ENCODE assay signal across 10 mouse cellular contexts in genomic region chr12:82189715-82190581, GRCm38 (mm10). TPM values are rescaled to one million over a fixed set of nuclear protein-coding genes. Genes with fewer than 3 reads are reported as not detected.
A peak's percentile ranks its signal among the peaks of the same experiment; 100 is the strongest.
DNase-seq lines count a peak whose midpoint lies in the region; ATAC-seq and TF ChIP-seq lines count a peak whose summit lies in the region.
"Had no signal": no experiment of that assay in that cellular context is flagged by ENCODE, and none has a peak within 500 bp of the region (broad histone marks: within the 10 kb centered on the region; RNA-seq: fewer than 3 reads in every experiment).

No protein-coding gene starts in this region.

- no peaks in the 10 kb centered on the region for H3K9me3 ChIP-seq in kidney, postnatal 0 days (replicated peaks; ENCODE audit: low read length)
- H3K9me3 ChIP-seq in embryonic facial prominence, embryonic 10.5 days, result 0 out of 2 replicates have a peak, but pooled peaks cover 2% of the 10 kb centered on the region
- no peaks in the 10 kb centered on the region for H3K9me3 ChIP-seq in liver, embryonic 14.5 days (ENCODE audit: control insufficient read depth, low read length)
- H3K9me3 ChIP-seq in stomach, embryonic 14.5 days (ENCODE audit: control insufficient read depth, low read depth, low read length), result no peaks in the 10 kb centered on the region
- H3K9me3 ChIP-seq: midbrain, embryonic 15.5 days had no signal

- TF ChIP-seq CTCF in kidney, postnatal 0 days (IDR thresholded peaks at IDR 0.05; ENCODE audit: low read depth), result no peak
- no peak for TF ChIP-seq CTCF in liver, embryonic 14.5 days (IDR thresholded peaks at IDR 0.05; ENCODE audit: low read depth)

- no peaks in the 10 kb centered on the region for H3K36me3 ChIP-seq in kidney, postnatal 0 days (ENCODE audit: insufficient read depth, low read length)
- 0 out of 2 replicates have a peak, but pooled peaks cover 8% of the 10 kb centered on the region for H3K36me3 ChIP-seq in embryonic facial prominence, embryonic 10.5 days (replicated peaks)
- no peaks in the 10 kb centered on the region for H3K36me3 ChIP-seq in liver, embryonic 14.5 days (replicated peaks; ENCODE audit: control insufficient read depth, insufficient read depth, low read depth)
- H3K36me3 ChIP-seq in stomach, embryonic 14.5 days (ENCODE audit: control insufficient read depth, insufficient read depth, low read length), result no peaks in the 10 kb centered on the region
- H3K36me3 ChIP-seq: midbrain, embryonic 15.5 days had no signal

- H3K27me3 ChIP-seq in kidney, postnatal 0 days (ENCODE audit: insufficient read depth, low read length), result no peaks in the 10 kb centered on the region
- no peaks in the 10 kb centered on the region for H3K27me3 ChIP-seq in embryonic facial prominence, embryonic 10.5 days (replicated peaks; ENCODE audit: low read depth, poor library complexity, severe bottlenecking)
- H3K27me3 ChIP-seq in liver, embryonic 14.5 days (ENCODE audit: control insufficient read depth, insufficient read depth, low read length), result no peaks in the 10 kb centered on the region
- H3K27me3 ChIP-seq in stomach, embryonic 14.5 days (ENCODE audit: control insufficient read depth, insufficient read depth, low read length), result no peaks in the 10 kb centered on the region
- H3K27me3 ChIP-seq: midbrain, embryonic 15.5 days; Patski had no signal

- peaks cover 25% of the 10 kb centered on the region for H3K4me1 ChIP-seq in kidney, postnatal 0 days (replicated peaks; ENCODE audit: insufficient read depth, low read length)
- H3K4me1 ChIP-seq in embryonic facial prominence, embryonic 10.5 days, result peaks cover 79% of the 10 kb centered on the region
- H3K4me1 ChIP-seq in liver, embryonic 14.5 days (replicated peaks; ENCODE audit: control insufficient read depth in 2 of 2, insufficient read depth in 2 of 2, low read length in 1 of 2), result peaks cover 11 to 51% of the 10 kb centered on the region in 2 experiments
- H3K4me1 ChIP-seq in stomach, embryonic 14.5 days (ENCODE audit: control insufficient read depth, insufficient read depth, low read length), result peaks cover 50% of the 10 kb centered on the region

- H3K4me3 ChIP-seq in kidney, postnatal 0 days (replicated peaks; ENCODE audit: low read depth, low read length), result no peak overlapping the region
- peak overlapping the region; percentile 28; the same call in 1 of the 2 replicates for H3K4me3 ChIP-seq in embryonic facial prominence, embryonic 10.5 days
- H3K4me3 ChIP-seq in liver, embryonic 14.5 days (ENCODE audit: insufficient read depth in 1 of 2, low read depth in 2 of 2, low read length in 2 of 2), result peak overlapping the region in 1 of 2 experiments; percentile 27; a peak in 1 of 4 replicates
- no peak overlapping the region for H3K4me3 ChIP-seq in stomach, embryonic 14.5 days (ENCODE audit: low read depth, low read length)
- H3K4me3 ChIP-seq: midbrain, embryonic 15.5 days had no signal

- peak overlapping the region; percentile 8; the same call in 1 of the 2 replicates for H3K4me2 ChIP-seq in kidney, postnatal 0 days (ENCODE audit: low read length)
- peak overlapping the region; percentile 52 for H3K4me2 ChIP-seq in liver, embryonic 14.5 days (ENCODE audit: low read depth)
- H3K4me2 ChIP-seq in stomach, embryonic 14.5 days (replicated peaks; ENCODE audit: low read depth, low read length), result 0 out of 2 replicates have a peak overlapping the region, but pooled peaks have one; percentile 10
- H3K4me2 ChIP-seq: midbrain, embryonic 15.5 days had no signal

- H3K27ac ChIP-seq in kidney, postnatal 0 days, result peak overlapping the region; percentile 76
- H3K27ac ChIP-seq in embryonic facial prominence, embryonic 10.5 days (replicated peaks), result peak overlapping the region; percentile 63
- no peak overlapping the region for H3K27ac ChIP-seq in liver, embryonic 14.5 days
- H3K27ac ChIP-seq in stomach, embryonic 14.5 days (ENCODE audit: low read length), result peak overlapping the region; percentile 56
- H3K27ac ChIP-seq: midbrain, embryonic 15.5 days had no signal

- DNase-seq in kidney, postnatal 0 days (ENCODE audit: low spot score), result no peak
- DNase-seq in kidney, adult 9 months, result no peak
- peak; percentile 29 for DNase-seq in embryonic facial prominence, embryonic 10.5 days (ENCODE audit: low spot score)
- no peak for DNase-seq in liver, embryonic 14.5 days (ENCODE audit: low read depth in 3 of 3, low spot score in 3 of 3)
- DNase-seq in layer of hippocampus, postnatal 25 days (ENCODE audit: extremely low spot score in 1 of 2, low spot score in 1 of 2), result no peak
- DNase-seq in yolk sac, embryonic 10.5 days (ENCODE audit: low spot score), result no peak
- no peak for DNase-seq in ovary, postnatal 14 days (ENCODE audit: low spot score)

- 57% methylated on average over 16 of the region's 16 CpGs for WGBS in kidney, postnatal 0 days
- WGBS in embryonic facial prominence, embryonic 10.5 days, result 80% methylated on average over 16 of the region's 16 CpGs
- 31% methylated on average over 16 of the region's 16 CpGs for WGBS in liver, embryonic 14.5 days (ENCODE audit: insufficient replicate concordance)
- 51% methylated on average over 16 of the region's 16 CpGs for WGBS in stomach, embryonic 14.5 days

- TF ChIP-seq EP300 in liver, embryonic 14.5 days (IDR thresholded peaks at IDR 0.05; ENCODE audit: low read depth), result peak; percentile 45

- ATAC-seq in kidney, postnatal 0 days (replicated peaks; ENCODE audit: low FRiP score, low read depth), result no peak
- ATAC-seq in liver, embryonic 14.5 days (ENCODE audit: insufficient read depth), result peak; percentile 51; the same call in 1 of the 2 replicates
- ATAC-seq in stomach, embryonic 14.5 days (ENCODE audit: insufficient number of reproducible peaks, insufficient read depth, low FRiP score, low read depth), result peak; percentile 26; the same call in 1 of the 2 replicates
- ATAC-seq: midbrain, embryonic 15.5 days; Patski had no signal

- no peak overlapping the region for H3K9ac ChIP-seq in kidney, postnatal 0 days (ENCODE audit: low read depth, low read length)
- peak overlapping the region; percentile 18; the same call in 1 of the 2 replicates for H3K9ac ChIP-seq in liver, embryonic 14.5 days (replicated peaks)
- no peak overlapping the region for H3K9ac ChIP-seq in stomach, embryonic 14.5 days (replicated peaks; ENCODE audit: low read depth, low read length)
- H3K9ac ChIP-seq: midbrain, embryonic 15.5 days had no signal

RNA-seq across cellular contexts. Expression of gene Sipa1l1, which starts 20.8 kb away (rescaled TPM):
- polyA plus RNA-seq in kidney, postnatal 0 days (2015; fragmentation: Nextera tagmentation; extraction: Ambion mirVana), result 17.3 and 20.4 TPM in 2 replicates
- 34.0 and 36.5 TPM in 2 replicates for polyA plus RNA-seq in embryonic facial prominence, embryonic 10.5 days (2016; fragmentation: Nextera tagmentation; extraction: Ambion mirVana)
- 2.2 and 2.7 TPM in 2 replicates for polyA plus RNA-seq in liver, embryonic 14.5 days (2012; rRNA removed)
- polyA plus RNA-seq in liver, embryonic 14.5 days (2014; fragmentation: Nextera tagmentation; extraction: Ambion mirVana), result 2.6 TPM in 2 replicates
- polyA plus RNA-seq in stomach, embryonic 14.5 days (2014; fragmentation: Nextera tagmentation; extraction: Ambion mirVana), result 44.0 and 44.2 TPM in 2 replicates
- 100 to 1,000 TPM; 185 to 216 TPM for total RNA-seq in layer of hippocampus, postnatal 25 days (2021)
